Mouse (Mus musculus) CH12F3 (cell line): ENCODE measurements around the gene St3gal4.

ENCODE experiments used
- in situ Hi-C: fragments of 300-500 bp; cut with MboI; formaldehyde crosslinking; loops from 2 replicates; pipeline ENCODE4 v1.14.3; 2020; ENCODE audit warnings: low sequenced_read_pairs

Gene St3gal4

GRCm38 (mm10) chr9:35019372-35019771, 99.7 kb downstream of the St3gal4 start:
- in situ Hi-C loops: loop anchor here (25.0 kb wide), 1 partner anchor 357 kb away; no protein-coding TSS in a partner anchor

GRCm38 (mm10) chr9:35018056-35018455, 101.0 kb downstream of the St3gal4 start:
- in situ Hi-C loops: loop anchor here (25.0 kb wide), 1 partner anchor 356 kb away; no protein-coding TSS in a partner anchor

GRCm38 (mm10) chr9:35017563-35017962, 101.5 kb downstream of the St3gal4 start:
- in situ Hi-C loops: loop anchor here (25.0 kb wide), 1 partner anchor 355 kb away; no protein-coding TSS in a partner anchor

GRCm38 (mm10) chr9:35016762-35017161, 102.3 kb downstream of the St3gal4 start:
- in situ Hi-C loops: loop anchor here (25.0 kb wide), 1 partner anchor 354 kb away; no protein-coding TSS in a partner anchor

- in situ Hi-C loops: loop anchor here (25.0 kb wide), 1 partner anchor 346 kb away; no protein-coding TSS in a partner anchor
Measured at GRCm38 (mm10) chr9:35007697-35008341, 111.2 kb downstream of the St3gal4 start.

GRCm38 (mm10) chr9:35004113-35004512, 115.0 kb downstream of the St3gal4 start:
- in situ Hi-C loops: loop anchor here (25.0 kb wide), 1 partner anchor 342 kb away; no protein-coding TSS in a partner anchor

- in situ Hi-C loops: no loop called here
Measured at GRCm38 (mm10) chr9:34997880-34998865, 120.9 kb downstream of the St3gal4 start.
